Mouse (Mus musculus): Measurements from ENCODE around the gene Triobp.

Triobp gene

DNA sequence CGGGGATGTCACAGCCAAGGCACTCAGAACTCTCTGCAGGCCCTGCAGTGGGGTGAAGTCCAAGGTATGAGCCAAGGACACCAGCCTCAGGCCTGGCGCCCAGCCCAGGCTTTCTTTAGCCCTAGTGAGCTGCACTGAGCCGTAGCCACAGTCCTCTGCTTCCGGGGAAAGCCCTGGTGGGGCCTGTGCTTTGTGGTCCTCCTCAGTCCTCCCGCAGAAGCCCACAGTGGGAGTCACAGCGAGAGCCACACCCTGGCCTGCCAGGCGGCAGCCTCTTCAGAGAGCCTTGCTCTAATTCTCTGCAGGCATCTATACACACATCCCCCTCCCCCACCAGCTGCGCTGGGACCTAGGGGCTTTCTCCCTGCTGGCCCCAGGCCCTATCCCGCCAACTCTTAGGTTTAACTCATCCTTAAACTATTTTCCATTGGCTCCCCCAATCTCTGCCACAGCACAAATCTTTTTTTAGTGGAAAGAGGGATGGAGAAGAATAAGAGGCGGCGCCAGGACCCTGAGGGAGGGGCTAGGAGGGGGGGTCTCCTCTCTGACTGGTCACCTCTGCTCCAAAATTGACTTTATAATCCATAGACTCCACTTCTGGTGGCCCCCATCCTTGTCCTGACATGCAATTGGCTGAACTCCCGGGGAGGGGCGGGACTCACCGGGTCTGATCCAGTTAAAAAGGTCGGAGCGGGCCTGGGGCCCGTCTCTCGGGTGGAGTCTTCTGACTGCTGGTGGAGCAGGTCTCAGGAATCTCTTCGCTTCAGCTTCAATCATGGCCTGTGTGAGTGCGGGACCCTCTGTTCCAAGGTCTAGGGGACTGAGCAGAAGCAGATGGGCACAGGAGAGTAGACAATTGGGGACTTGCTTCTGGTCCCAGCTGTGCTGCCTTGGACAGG is 21.3 kb upstream of the Triobp start, which contains the start of gene Lgals1:
Gene Lgals1, plus strand, starts transcription at position 705 of the 899 bp plus-strand sequence.
- peak; percentile 91 for DNase-seq

- DNase-seq, result peak; percentile 36
These were observed 20.3 kb upstream of the Triobp start for GRCm38 (mm10) chr15:78927021-78927787.

DNA sequence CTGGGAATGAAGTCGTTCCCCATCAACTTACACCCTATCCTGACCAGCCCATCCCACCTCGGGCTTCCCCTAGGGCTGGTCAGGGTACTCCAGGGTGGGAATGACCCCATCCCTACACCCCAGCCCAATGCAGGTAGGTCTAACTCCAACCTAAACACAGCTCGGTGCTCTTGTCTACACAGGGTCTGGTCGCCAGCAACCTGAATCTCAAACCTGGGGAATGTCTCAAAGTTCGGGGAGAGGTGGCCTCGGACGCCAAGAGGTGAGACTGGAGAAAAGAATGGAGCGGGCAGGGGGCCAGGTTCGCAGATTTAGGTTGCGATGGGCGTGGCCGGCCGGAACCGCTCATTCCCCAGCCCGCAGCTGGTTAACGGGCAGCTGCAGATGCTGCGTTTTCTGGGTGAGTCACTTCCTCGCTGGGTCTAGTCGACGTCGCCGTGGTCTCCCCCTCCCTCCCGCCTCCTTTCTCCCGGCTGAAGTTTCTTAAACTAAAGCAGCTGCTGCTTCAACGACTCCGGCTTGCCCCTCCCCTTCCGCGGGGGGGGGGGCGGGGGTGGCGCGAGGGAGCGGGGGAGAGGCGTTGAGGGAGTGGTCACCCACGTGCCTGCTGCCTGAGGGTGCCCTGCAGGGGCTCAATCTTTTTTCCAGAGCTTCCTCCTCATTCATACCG is 19.6 kb upstream of the Triobp start:
- DNase-seq, result peak; percentile 55

DNA sequence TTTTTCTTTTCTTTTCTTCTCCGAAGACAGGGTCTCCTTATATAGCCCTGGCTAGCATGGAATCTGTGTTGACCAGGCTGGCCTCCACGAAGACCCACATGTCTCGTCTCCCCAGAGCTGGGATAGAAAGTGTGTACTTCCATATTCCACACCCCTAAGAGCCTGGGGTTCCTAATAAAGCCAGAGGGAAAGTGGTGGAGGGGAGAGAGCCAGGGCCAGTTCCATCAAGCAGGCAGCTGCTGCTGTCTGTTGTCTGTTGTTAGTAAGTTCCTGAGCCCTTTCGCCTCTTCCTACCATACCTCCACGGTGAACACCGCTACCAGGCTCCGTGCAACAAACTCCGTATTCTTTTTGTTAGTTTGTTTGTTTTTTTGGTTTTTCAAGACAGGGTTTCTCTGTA is 19.0 kb upstream of the Triobp start:
- DNase-seq, result no peak

DNA sequence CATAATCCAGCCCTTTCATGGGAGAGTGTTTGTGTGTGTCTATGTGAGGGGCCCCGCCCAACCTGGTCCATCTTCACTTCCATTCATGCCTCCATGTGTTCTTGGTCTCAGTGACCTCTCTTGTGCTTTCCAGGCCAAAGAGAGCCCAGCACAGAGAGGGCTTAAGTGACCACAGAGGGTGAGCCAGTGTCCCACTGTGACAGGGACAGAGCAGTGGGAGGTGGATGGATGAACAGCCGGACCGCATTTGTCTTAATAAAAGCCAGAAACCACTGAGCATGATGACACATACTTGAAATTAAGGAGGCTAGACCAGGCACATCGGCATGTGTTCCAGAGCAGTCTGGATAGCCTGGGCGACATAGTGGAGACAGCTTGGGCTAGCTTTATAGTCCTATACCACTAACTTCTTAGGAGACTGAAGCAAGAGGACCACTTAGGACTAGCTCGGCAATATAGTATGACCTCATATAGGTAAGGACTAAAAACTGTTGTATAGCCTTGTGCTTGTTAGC is 17.3 kb upstream of the Triobp start:
- DNase-seq, result no peak

GRCm38 (mm10) chr15:78930801-78931426 is 16.6 kb upstream of the Triobp start:
- no peak for DNase-seq

DNA sequence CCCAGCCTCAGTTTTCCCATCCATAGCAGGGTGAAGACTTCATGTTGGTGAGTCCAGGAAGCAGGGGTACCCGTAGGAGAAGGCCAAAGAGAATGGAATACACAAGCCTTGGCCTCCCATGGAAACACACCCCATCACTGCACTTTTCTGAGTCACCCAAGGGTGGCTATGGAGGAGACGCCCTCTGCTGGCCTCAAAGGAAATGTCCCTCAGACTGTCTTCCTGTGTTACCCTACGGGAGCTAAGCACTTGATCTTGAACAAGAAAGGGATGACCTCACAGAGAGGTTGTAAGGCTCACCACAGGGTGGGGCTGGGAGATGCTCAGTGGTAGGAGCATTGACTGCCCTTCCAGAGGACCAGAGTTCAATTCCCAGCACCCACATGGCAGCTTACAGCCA is 15.9 kb upstream of the Triobp start:
- peak; percentile 55 for DNase-seq

DNA sequence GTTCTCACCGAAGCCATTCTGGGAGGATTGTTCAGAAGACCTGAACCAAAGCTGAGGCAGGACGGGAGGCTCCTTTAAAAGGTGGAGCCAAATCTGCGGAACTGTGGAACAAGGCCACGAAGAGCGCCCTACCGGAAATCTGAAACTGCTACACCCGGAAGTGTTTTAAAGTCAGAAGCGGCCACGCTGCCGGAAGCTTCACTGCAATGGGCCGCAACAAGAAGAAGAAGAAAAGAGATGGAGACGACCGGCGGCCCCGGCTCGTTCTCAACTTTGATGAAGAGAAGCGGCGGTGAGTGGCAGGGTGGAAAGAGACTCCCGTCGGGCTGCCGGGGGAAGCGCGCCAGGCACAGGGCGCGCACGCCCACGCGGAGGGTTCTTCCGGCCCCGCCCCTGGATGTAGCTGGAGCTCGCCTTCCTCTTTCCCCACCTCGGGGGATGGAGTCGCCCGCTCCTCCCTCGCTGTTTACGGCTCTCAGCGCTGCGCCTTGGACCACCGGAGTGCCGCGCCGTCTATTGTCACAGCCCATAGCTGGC is 12.7 kb upstream of the Triobp start, which contains the start of gene Nol12:
Gene Nol12, plus strand, starts transcription at position 150 of the 537 bp plus-strand sequence.
- peak; percentile 89 for DNase-seq

DNA sequence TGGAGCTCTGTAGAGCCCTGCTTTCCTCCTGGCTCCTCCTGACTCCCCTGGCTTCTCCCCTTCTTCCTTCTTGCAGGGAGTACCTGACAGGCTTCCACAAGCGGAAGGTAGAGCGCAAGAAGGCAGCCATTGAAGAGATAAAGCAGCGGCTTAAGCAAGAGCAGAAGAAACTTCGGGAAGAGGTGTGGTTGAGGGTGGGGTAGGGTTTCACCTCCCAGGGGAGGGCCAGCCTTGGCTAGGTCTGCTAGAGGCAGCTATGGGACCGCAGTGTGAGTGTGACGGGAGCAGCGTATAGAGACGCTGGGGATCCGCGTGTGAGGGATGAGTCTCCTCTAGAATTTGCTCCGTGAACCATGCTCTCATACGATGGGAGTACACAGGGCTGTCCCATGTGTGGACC is 11.1 kb upstream of the Triobp start:
- no peak for DNase-seq

DNA sequence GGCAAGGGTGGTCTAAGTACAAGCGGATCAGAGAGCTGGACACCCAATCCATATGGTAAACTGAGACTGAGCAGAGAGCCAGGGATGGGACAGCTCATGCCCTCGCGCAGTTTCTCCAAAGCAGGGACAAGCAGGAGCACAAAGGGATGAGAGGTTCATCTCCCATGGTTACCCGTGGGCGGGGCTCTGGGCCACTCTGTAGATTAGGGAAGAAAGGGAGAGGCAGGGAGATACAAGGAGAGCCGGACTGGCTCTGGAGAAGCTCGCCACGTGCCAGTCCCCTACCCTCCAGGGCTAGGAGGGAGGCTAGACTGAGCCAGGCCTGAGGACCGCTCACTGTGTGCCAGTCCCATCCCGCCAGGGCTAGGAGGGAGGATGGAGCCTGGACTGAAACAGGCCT is 10.2 kb upstream of the Triobp start:
- DNase-seq, result no peak

DNA sequence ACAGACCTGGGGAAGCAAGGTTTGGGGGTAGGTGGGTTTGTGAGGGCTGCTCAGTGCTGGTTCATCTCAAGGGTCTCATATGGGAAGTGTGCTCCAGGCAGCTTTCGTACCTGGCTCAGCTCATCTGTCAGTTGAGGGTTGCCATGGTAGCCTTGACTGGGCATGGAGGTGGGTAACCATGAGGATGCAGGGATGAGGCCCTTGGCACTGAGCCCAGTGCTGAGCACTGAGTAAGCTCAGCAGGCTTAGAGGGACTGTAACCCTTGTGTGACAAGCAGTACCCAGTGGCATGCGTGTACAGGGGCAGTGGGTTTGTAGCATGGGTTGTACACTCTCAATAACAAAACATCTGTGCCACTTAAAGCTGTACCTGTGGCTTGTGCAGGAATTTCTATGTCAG is 9.6 kb upstream of the Triobp start:
- DNase-seq, result no peak

GRCm38 (mm10) chr15:78940325-78940724 is 7.2 kb upstream of the Triobp start:
- no peak for DNase-seq

- peak; percentile 87 for DNase-seq
These were observed 4.9 kb upstream of the Triobp start for GRCm38 (mm10) chr15:78942663-78943062.

- DNase-seq, result no peak
These were observed 1.3 kb upstream of the Triobp start for GRCm38 (mm10) chr15:78946232-78946631.

DNA sequence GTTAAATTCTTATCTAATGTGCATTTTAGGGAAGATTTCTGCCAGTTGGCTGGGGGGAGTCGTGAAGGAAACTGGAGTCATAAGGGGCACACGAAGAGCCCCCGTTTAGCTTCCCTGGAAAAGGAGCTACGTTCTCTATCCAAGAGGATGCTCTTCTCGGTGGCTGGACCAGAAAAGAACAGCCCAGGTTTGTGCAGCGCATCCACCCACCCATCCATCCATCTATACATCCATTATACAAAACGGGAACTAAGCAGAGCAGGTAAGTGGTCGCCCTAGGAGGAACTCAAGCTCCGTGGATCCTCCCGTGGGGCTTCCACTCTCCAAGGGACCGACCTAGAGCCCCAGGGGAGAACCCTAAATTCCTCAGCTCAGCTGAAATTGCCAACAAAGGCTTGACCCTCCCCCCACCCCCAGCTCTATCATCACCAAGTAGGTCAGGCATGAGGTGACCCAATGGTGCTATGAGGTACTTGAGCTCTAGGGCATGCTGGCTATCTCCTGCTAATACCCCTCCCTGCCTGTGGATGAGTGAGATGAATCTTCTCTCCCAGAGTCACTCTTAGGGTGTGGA is 715 bp downstream of the Triobp start:
- no peak for DNase-seq

- no peak for DNase-seq
These were observed 1.4 kb downstream of the Triobp start for GRCm38 (mm10) chr15:78948883-78949282.

DNA sequence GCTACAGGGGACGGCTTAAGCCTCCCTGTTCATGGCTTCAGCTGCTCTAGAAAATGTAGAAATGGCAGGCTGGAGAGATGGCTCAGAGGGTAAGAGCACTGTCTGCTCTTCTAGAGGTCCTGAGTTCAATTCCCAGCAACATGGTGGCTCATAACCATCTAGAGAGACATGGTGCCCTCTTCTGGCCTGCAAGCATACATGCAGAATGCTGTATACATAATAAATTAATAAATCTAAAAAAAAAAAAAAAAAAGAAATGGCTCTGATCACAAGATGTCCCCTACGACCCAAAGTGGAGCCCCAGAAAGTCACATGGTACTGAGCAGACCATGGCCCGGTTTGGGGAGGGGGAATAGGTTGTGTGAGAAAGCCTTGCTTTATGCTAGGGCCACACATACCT is 8.1 kb downstream of the Triobp start:
- no peak for DNase-seq

DNA sequence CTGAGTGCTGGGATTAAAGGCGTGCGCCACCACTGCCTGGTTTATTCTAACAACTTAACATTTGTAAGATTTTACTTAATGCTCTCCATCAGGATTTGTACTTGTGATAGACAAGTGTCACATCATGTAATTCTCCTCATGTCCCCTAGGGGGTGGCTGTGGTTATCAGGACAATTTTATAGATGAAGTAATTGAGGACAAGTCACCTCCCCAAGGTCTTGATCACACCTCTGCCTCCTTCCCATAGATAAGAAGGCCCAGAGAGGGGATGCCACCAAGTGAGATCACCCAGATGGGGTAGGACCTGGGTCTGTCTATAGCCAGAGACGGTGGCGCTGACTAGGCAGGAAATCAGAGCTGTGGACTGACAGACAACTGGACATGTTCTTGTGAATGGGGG is 8.8 kb downstream of the Triobp start:
- peak; percentile 12 for DNase-seq

DNA sequence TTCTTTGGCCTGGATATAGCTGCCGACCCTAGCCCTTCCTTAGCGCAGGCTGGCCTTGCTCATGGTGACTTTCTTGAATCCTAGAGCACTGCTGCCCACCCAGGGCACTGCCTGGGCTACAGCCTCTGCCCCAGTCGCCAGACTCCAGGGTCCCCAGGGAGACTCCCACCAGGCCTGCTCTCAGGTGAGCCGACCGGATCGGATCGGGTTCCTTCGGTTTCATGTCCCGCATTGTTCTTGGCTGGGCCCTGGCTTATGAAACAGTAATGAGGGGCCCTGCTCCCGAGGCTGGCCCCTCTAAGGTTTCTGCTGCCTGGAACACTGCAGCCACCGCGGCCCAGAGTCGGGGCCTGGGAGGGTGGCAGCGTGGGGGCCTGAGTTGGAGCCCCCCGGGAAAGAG is 9.5 kb downstream of the Triobp start:
- no peak for DNase-seq

DNA sequence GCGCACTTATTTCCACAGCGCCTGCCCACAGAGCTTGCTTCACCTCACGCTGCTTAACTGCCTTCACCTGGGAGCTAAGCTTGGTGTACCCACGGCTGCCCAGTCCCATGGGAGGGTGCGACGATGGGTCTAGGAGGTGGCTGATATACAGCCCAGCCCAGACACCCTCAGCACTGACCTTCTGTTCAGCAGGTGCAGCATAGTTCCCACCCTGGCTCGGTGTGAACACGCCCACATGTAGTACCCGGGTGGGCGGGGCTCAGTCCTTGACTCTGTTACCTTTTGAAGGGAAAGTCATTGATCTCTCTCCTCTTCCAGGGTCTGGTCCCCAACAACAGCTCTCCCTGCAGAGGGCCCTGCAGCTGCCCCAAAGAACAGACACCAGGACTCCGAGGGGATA is 12.0 kb downstream of the Triobp start:
- no peak for DNase-seq

DNA sequence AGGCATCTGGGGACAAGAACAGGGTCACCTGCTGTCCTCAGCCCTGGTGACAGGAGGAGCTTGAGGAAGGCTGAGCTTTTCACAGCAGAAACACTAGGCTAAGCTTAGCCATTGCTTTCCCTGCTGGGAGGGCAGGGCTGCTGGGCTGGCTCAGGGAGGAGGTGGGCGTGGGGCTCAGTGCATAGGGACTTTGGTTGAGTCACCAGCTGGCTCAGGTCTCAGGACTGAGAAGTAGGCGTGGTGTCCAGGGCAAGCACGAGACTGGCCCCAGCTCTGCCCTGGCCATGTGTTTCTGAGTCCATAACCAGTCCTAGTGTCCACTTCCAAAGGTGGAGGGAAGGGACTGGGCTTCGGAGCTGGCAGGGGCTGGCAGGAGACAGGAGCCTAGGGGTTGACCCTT is 12.6 kb downstream of the Triobp start:
- no peak for DNase-seq

- peak; percentile 70 for DNase-seq
These were observed 15.4 kb downstream of the Triobp start for GRCm38 (mm10) chr15:78962885-78963284.
